Mouse (Mus musculus): Measurements from ENCODE around the gene Pygo2. TPM values are rescaled to one million over a fixed set of nuclear protein-coding genes. Genes with fewer than 3 reads are reported as not detected.

Pygo2 gene
- 19.4 and 20.7 TPM in 2 replicates for polyA plus RNA-seq (2015; fragmentation: Nextera tagmentation; extraction: Ambion mirVana)

DNA sequence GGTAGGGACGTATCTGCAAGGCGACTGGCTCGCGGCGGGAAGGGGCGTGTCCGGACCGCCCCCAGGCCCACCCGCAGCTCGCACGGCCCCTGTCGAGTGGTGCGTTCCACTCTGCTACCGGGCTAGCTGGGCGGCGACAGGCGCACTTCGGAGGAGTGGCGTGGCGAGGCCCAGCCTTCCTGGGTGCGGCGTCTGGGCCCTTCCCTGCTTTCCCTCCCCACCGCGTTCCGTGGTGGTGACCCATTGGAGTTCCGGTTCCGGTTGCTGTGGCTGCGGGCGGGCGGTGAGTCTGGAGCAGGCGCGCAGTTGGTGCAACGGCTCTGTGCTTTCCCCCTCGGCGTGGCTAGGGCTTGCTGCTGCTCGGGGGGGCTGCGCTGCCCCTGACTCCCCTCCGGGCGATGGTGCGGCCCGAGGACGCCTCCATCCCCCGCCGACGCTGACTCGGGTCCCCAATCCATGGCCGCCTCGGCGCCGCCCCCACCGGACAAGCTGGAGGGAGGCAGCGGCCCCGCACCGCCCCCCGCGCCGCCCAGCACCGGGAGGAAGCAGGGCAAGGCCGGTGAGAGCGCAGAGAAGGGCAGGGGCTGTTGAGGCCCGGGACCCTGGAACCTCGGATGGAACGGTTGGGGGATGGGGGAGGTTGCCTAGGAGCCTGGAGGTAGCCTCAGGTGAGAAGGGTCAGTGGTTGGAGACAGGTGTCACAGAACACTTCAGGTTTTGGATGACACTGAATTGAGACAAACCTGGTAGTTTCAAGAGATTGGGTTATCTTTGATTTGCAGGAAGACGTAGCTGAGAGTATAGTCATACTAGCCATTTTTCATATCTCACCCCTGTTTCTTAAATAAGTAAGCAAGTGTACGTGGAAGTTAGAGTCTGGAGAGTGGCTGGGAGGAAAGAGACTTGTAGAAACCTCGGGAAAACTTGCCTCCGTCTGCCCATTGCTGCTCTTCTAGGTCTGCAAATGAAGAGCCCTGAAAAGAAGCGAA is at the start of gene Pygo2:
Pygo2 (plus strand) TSS at position 44 of the 989 bp plus-strand sequence.
- Histone ChIP-seq H3K4me1 (ENCODE audit: insufficient read depth, low read depth, low read length) (peaks cover 7% of the 10 kb centered on the region; the same call in 1 of the 2 replicates), H3K9me3 (ENCODE audit: low read length) (no peaks in the 10 kb centered on the region), H3K27me3 (replicated peaks; ENCODE audit: insufficient read depth, low read length) (no peaks in the 10 kb centered on the region), H3K4me3 (ENCODE audit: low read depth, low read length) (peak within 1 kb of the TSS; percentile 90), H3K36me3 (ENCODE audit: insufficient read depth, low read length) (peaks cover 26% of the 10 kb centered on the region), H3K9ac (replicated peaks; ENCODE audit: low read depth) (peak within 1 kb of the TSS; percentile 80), H3K4me2 (replicated peaks; ENCODE audit: low read depth, low read length) (peak within 1 kb of the TSS; percentile 95), H3K27ac (ENCODE audit: low read length) (peak within 1 kb of the TSS; percentile 76)
- 2% methylated on average over 62 of the region's 68 CpGs for WGBS
- DNase-seq (ENCODE audit: low spot score), result peak; percentile 99
- ATAC-seq, result peak; percentile 99
- no peak for TF ChIP-seq EP300 (IDR thresholded peaks at IDR 0.05)
- TF ChIP-seq CTCF (IDR thresholded peaks at IDR 0.05), result 0 out of 2 replicates have a peak, but pooled peaks have one; percentile 24

DNA sequence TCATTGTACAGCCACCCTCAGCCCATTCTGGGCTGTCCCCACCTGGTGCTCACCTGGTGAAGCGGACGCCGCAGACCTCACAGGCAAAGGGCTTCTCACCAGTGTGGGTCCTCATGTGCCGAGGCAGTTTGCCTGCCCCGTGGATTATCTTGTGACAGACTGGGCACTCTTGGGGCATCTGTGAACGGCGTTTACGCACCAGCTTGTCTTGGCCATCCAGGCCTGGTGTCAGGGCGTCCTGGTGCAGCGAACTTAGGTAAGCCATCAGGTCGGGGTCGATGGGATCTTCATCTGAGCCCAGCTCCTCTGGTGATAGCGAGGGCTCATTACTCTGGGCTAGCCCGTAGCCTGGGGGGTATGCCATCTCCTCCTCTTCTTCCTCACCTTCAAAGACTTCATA is 49.7 kb upstream of the Pygo2 start:
- H3K27me3 ChIP-seq (replicated peaks; ENCODE audit: insufficient read depth, low read length), result no peaks in the 10 kb centered on the region
- H3K9me3 ChIP-seq (ENCODE audit: low read length), result no peaks in the 10 kb centered on the region
- H3K27ac ChIP-seq (ENCODE audit: low read length), result no peak overlapping the region
- no peak overlapping the region for H3K4me2 ChIP-seq (replicated peaks; ENCODE audit: low read depth, low read length)
- ATAC-seq, result no peak
- no peak for TF ChIP-seq EP300 (IDR thresholded peaks at IDR 0.05)
- TF ChIP-seq CTCF (IDR thresholded peaks at IDR 0.05), result no peak
- 92% methylated on average over 14 of the region's 14 CpGs for WGBS
- no peak overlapping the region for H3K4me3 ChIP-seq (ENCODE audit: low read depth, low read length)
- peaks cover 8% of the 10 kb centered on the region; the same call in 1 of the 2 replicates for H3K36me3 ChIP-seq (ENCODE audit: insufficient read depth, low read length)
- DNase-seq (ENCODE audit: low spot score), result no peak
- H3K9ac ChIP-seq (replicated peaks; ENCODE audit: low read depth), result no peak overlapping the region
- H3K4me1 ChIP-seq (ENCODE audit: insufficient read depth, low read depth, low read length), result peaks cover 9% of the 10 kb centered on the region; the same call in 1 of the 2 replicates

DNA sequence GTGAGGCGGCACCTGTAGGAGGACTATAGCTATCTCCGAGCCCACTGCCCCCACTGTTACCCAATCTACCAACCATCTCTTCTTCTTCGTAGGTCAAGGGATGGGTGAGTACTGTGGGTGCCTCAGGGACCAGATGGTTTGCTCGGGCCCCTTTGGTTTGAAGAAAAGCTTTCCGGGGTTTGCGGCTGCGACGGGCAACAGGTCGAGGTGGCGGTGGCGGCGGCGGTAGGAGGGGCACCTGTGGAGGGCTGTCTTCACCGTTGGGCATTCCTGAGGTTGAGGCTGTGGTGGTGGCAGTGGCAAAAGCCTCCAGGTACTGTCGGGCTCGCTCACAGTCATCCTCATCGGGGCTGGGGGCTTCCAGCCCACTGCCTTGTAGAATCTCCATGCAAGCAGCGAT is 49.3 kb upstream of the Pygo2 start:
- H3K9me3 ChIP-seq (ENCODE audit: low read length), result no peaks in the 10 kb centered on the region
- no peak overlapping the region for H3K4me2 ChIP-seq (replicated peaks; ENCODE audit: low read depth, low read length)
- H3K9ac ChIP-seq (replicated peaks; ENCODE audit: low read depth), result no peak overlapping the region
- H3K4me1 ChIP-seq (ENCODE audit: insufficient read depth, low read depth, low read length), result peaks cover 9% of the 10 kb centered on the region; the same call in 1 of the 2 replicates
- peaks cover 8% of the 10 kb centered on the region; the same call in 1 of the 2 replicates for H3K36me3 ChIP-seq (ENCODE audit: insufficient read depth, low read length)
- no peak overlapping the region for H3K27ac ChIP-seq (ENCODE audit: low read length)
- no peak for TF ChIP-seq EP300 (IDR thresholded peaks at IDR 0.05)
- TF ChIP-seq CTCF (IDR thresholded peaks at IDR 0.05), result no peak
- DNase-seq (ENCODE audit: low spot score) (no peak), ATAC-seq (no peak)
- no peaks in the 10 kb centered on the region for H3K27me3 ChIP-seq (replicated peaks; ENCODE audit: insufficient read depth, low read length)
- WGBS, result 93% methylated on average over 18 of the region's 18 CpGs
- H3K4me3 ChIP-seq (ENCODE audit: low read depth, low read length), result no peak overlapping the region

DNA sequence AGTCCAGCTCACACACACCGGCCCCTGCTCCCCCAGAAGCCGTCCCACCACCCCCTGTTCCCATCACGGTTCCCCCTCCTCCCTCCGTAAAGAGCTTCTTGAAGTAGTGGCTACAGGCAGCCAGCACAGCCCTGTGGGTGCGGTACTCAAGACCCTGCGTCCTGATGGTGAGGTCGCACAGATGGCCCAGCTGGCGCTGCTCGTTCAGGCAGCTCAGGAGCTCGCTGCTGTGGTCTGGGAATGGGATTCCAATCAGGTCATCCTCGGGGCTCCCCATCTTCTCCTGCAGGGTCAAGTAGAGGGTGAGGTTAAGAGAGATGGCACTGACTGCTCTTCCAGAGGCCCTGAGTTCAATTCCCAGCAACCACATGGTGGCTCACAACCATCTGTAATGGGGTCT is 48.8 kb upstream of the Pygo2 start:
- Histone ChIP-seq H3K27ac (ENCODE audit: low read length) (no peak overlapping the region), H3K36me3 (ENCODE audit: insufficient read depth, low read length) (peaks cover 8% of the 10 kb centered on the region; the same call in 1 of the 2 replicates), H3K9me3 (ENCODE audit: low read length) (no peaks in the 10 kb centered on the region), H3K27me3 (replicated peaks; ENCODE audit: insufficient read depth, low read length) (no peaks in the 10 kb centered on the region), H3K4me1 (ENCODE audit: insufficient read depth, low read depth, low read length) (peaks cover 9% of the 10 kb centered on the region; the same call in 1 of the 2 replicates), H3K4me3 (ENCODE audit: low read depth, low read length) (no peak overlapping the region), H3K9ac (replicated peaks; ENCODE audit: low read depth) (no peak overlapping the region), H3K4me2 (replicated peaks; ENCODE audit: low read depth, low read length) (no peak overlapping the region)
- TF ChIP-seq EP300 (IDR thresholded peaks at IDR 0.05) (no peak), CTCF (IDR thresholded peaks at IDR 0.05) (no peak)
- WGBS, result 73% methylated on average over 11 of the region's 11 CpGs
- ATAC-seq, result no peak
- no peak for DNase-seq (ENCODE audit: low spot score)

DNA sequence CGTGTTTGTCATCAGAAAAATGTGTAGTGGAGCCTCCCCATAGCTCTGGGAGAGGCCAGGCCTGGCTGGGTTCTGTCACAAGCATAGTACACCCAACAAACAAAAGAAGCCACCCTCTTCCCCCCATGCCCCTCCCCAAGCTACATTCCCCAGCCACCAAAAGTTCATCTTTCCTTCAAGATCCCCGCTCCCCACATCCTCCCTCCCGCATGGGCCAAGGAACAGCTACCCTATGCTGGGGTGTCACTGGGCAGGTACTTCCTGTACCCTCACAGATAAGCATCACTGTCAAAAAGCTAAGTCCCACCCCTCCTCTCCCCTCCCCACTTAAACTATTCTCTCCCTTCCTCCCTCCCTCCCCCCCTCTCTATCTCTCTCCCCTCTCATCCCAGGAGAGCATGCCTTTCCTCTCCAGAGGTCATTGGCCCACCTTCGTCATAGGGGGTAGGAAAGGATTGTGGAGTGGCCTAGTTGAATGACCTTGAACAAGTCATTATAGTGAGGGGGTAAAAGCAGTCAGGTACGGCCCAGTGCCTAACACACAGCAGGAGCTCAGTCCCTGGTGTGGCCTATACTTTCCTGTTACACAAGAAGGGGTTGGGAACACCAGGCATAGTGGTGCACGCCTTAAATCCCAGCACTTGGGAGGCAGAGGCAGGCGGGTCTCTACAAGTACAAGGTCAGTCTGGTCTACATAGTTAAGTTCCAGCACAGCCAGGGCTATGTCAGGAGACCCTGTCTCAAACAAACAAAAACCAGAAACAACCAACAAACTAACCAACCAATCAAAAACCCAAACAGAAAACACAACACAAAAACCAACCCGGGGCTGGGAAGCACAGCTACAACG is 47.8 kb upstream of the Pygo2 start:
- TF ChIP-seq EP300 (IDR thresholded peaks at IDR 0.05) (no peak), CTCF (IDR thresholded peaks at IDR 0.05) (no peak)
- Histone ChIP-seq H3K9ac (replicated peaks; ENCODE audit: low read depth) (no peak overlapping the region), H3K27ac (ENCODE audit: low read length) (no peak overlapping the region), H3K4me1 (ENCODE audit: insufficient read depth, low read depth, low read length) (peaks cover 16% of the 10 kb centered on the region; the same call in 1 of the 2 replicates), H3K4me3 (ENCODE audit: low read depth, low read length) (no peak overlapping the region), H3K9me3 (ENCODE audit: low read length) (no peaks in the 10 kb centered on the region), H3K4me2 (replicated peaks; ENCODE audit: low read depth, low read length) (no peak overlapping the region), H3K27me3 (replicated peaks; ENCODE audit: insufficient read depth, low read length) (no peaks in the 10 kb centered on the region), H3K36me3 (ENCODE audit: insufficient read depth, low read length) (peaks cover 8% of the 10 kb centered on the region; the same call in 1 of the 2 replicates)
- 87% methylated on average over 9 of the region's 9 CpGs for WGBS
- DNase-seq (ENCODE audit: low spot score) (no peak), ATAC-seq (no peak)
